8 mouse cellular contexts compared by ENCODE assay signal in the genomic region with DNA sequence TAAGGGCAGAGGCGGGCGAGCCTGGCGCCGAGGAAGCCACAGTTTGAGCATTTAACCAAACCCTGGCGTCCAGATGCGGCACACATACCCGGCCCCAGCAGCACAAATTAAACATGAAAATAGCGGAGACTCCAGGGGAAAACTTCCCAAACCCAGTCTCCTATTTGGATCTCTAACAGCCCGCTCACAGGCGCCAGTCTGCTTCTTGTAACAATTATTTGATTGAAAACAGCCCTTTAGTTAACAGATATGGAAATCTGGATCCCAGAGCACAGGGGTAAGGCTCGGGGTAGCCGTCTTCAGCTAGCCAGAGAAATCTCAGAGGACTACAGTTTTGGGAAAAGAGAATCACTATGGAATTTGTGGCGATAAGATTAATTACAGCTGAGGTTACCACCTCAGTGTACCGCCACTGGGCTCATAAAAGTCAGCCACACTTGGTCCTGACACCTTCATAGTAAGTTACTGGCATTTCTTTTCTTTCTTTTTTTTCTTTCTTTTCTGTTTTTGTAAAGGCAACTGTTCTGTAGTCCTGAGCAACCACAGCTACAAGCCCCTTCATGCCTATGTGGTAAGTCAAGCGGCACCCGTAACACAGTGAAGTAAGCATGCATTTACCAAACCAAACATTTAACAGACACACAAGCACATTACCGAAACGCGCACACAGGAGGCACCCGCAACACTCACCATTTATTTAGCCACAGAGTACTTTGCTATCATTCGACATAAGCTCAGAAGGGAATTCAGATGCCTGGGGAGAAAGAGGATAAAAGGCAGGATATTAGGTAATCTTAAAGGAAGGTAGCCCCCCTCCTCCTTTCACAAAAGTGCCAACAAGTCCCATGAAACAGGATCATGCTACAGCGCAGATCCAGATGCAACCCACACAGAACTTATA. TPM values are rescaled to one million over a fixed set of nuclear protein-coding genes. Genes with fewer than 3 reads are reported as not detected.
DNase-seq lines count a peak whose midpoint lies in the region; ATAC-seq and TF ChIP-seq lines count a peak whose summit lies in the region.

No protein-coding gene starts in this region.

- H3K36me3 ChIP-seq in kidney, adult 2 months (ENCODE audit: control insufficient read depth, insufficient read depth, low read length), result no peaks in the 10 kb centered on the region
- no peaks in the 10 kb centered on the region for H3K36me3 ChIP-seq in stomach, postnatal 0 days (ENCODE audit: control insufficient read depth, insufficient read depth, low read length)

- WGBS in kidney, adult 2 months, result 1% methylated on average over 22 of the region's 22 CpGs
- WGBS in stomach, postnatal 0 days, result 1% methylated on average over 22 of the region's 22 CpGs

- H3K4me1 ChIP-seq in kidney, adult 2 months (ENCODE audit: control insufficient read depth, insufficient read depth, low read length), result no peaks in the 10 kb centered on the region; the same call in 1 of the 2 replicates
- H3K4me1 ChIP-seq in stomach, postnatal 0 days (replicated peaks; ENCODE audit: control insufficient read depth, insufficient read depth), result peaks cover 9% of the 10 kb centered on the region; the same call in 1 of the 2 replicates

- H3K9me3 ChIP-seq in stomach, postnatal 0 days (ENCODE audit: control insufficient read depth, low read length), result no peaks in the 10 kb centered on the region

- peak; percentile 55 to 85 for DNase-seq in adrenal gland, adult (ENCODE audit: inconsistent age in 2 of 2, low spot score in 1 of 2)
- DNase-seq in adrenal gland, postnatal 4 days (ENCODE audit: low spot score in 2 of 2), result no peak
- DNase-seq in urinary bladder, postnatal 14 days (ENCODE audit: low spot score), result peak; percentile 33
- DNase-seq in urinary bladder, postnatal 4 days (ENCODE audit: low spot score in 2 of 2), result no peak
- DNase-seq in heart, adult 8-10 months (ENCODE audit: low spot score), result peak; percentile 35
- DNase-seq in kidney, adult 2 months, result peak; percentile 54
- peak; percentile 36 for DNase-seq in lung, postnatal 14 days
- peak; percentile 31 for DNase-seq in stomach, postnatal 0 days (ENCODE audit: low spot score)

- peak overlapping the region; percentile 92 for H3K27ac ChIP-seq in kidney, adult 2 months (ENCODE audit: insufficient read depth, low read depth, low read length)
- peak overlapping the region; percentile 84 for H3K27ac ChIP-seq in stomach, postnatal 0 days (replicated peaks)

- TF ChIP-seq CTCF in kidney, adult 2 months (conservative IDR thresholded peaks at IDR 0.05; ENCODE audit: insufficient read depth, insufficient read length, low read depth, low read length), result 0 out of 2 replicates have a peak, but pooled peaks have one; percentile 3
- peak; percentile 44 for TF ChIP-seq CTCF in stomach, postnatal 0 days (IDR thresholded peaks at IDR 0.05; ENCODE audit: low read depth)

- TF ChIP-seq EP300 in stomach, postnatal 0 days (optimal IDR thresholded peaks at IDR 0.05), result no peak

- no peak for ATAC-seq in stomach, postnatal 0 days (ENCODE audit: low FRiP score, low TSS enrichment)

- H3K9ac ChIP-seq in stomach, postnatal 0 days (ENCODE audit: low read length), result peak overlapping the region; percentile 83

- H3K4me2 ChIP-seq in stomach, postnatal 0 days (replicated peaks; ENCODE audit: low read depth), result peak overlapping the region; percentile 91

- no peaks in the 10 kb centered on the region for H3K27me3 ChIP-seq in kidney, adult 2 months (replicated peaks; ENCODE audit: control insufficient read depth, insufficient read depth, low read length)
- H3K27me3 ChIP-seq in stomach, postnatal 0 days (ENCODE audit: control insufficient read depth, insufficient read depth, low read length), result no peaks in the 10 kb centered on the region

- no peak for TF ChIP-seq POLR2A in kidney, adult 2 months (IDR thresholded peaks at IDR 0.05; ENCODE audit: low read depth, low read length)

- peak overlapping the region; percentile 98 for H3K4me3 ChIP-seq in kidney, adult 2 months (ENCODE audit: insufficient read depth, low read depth, low read length)
- peak overlapping the region; percentile 78 for H3K4me3 ChIP-seq in stomach, postnatal 0 days (ENCODE audit: low read depth, low read length)

RNA-seq across cellular contexts. Expression of gene Id2, which starts 2.1 kb away (rescaled TPM):
- 100 to 1,000 TPM; 463 to 511 TPM for total RNA-seq in adrenal gland, postnatal 4 days (2021)
- total RNA-seq in heart, adult 8-10 months (2022), result 10 to 100 TPM; 12.0 to 15.8 (median 13.6) TPM
- polyA plus RNA-seq in kidney, adult 2 months (2012; rRNA removed), result 476 and 599 TPM in 2 replicates
- polyA plus RNA-seq in stomach, postnatal 0 days (2015; fragmentation: Nextera tagmentation; extraction: Ambion mirVana), result 315 and 330 TPM in 2 replicates

Comparison
In these comparisons a context has a peak if more than half of its experiments do, and no peak if none do; other contexts are left out.
1. DNase-seq: peak in adrenal gland, adult (2 of 2), urinary bladder, postnatal 14 days (single experiment), heart, adult 8-10 months (single experiment), kidney, adult 2 months (single experiment), lung, postnatal 14 days (single experiment) and stomach, postnatal 0 days (single experiment); none in adrenal gland, postnatal 4 days (0 of 2) and urinary bladder, postnatal 4 days (0 of 2).
2. RNA of gene Id2, which starts 2.1 kb away (total RNA-seq): 463 to 511 TPM in adrenal gland, postnatal 4 days; 12.0 to 15.8 TPM in heart, adult 8-10 months; every median in the first group is over 10 times any median in the second.